Mouse (Mus musculus) kidney, postnatal 0 days (tissue): ENCODE data around the gene Chd5. TPM values are rescaled to one million over a fixed set of nuclear protein-coding genes. Genes with fewer than 3 reads are reported as not detected.
A peak's percentile ranks its signal among the peaks of the same experiment; 100 is the strongest.

Experiments
- ATAC-seq: fragments of 200-750 bp; cut with Nextera tagmentation; replicated peaks from 2 replicates; pipeline ENCODE4 v1.8.0; 2017; ENCODE audit warnings: low read depth, moderate number of reproducible peaks, moderate TSS enrichment, moderate library complexity; ENCODE audit not compliant: low FRiP score
- DNase-seq: peaks from one replicate; pipeline ENCODE4 v3.0.0-alpha.2; 2016; ENCODE audit warnings: low spot score
- H3K27ac ChIP-seq: fragments of 300-500 bp; sonication (generic); 2 replicates; pipeline ENCODE4 v1.5.1; 2014; ENCODE audit warnings: mild to moderate bottlenecking
- H3K27me3 ChIP-seq: fragments of 300-500 bp; sonication (generic); 2 replicates; pipeline ENCODE4 v1.6.1; 2014; ENCODE audit warnings: low read length, mixed read lengths; ENCODE audit not compliant: insufficient read depth
- H3K36me3 ChIP-seq: fragments of 300-500 bp; sonication (generic); 2 replicates; pipeline ENCODE4 v1.6.1; 2014; ENCODE audit warnings: low read length, mixed read lengths; ENCODE audit not compliant: insufficient read depth
- H3K4me1 ChIP-seq: fragments of 300-500 bp; sonication (generic); replicated peaks from 2 replicates; pipeline ENCODE4 v1.6.1; 2014; ENCODE audit warnings: antibody characterized with exemption, low read length, mixed read lengths; ENCODE audit not compliant: insufficient read depth
- H3K4me2 ChIP-seq: fragments of 300-500 bp; sonication (generic); 2 replicates; pipeline ENCODE4 v1.6.1; 2014; ENCODE audit warnings: mild to moderate bottlenecking, low read length, moderate library complexity, mixed read lengths
- H3K4me3 ChIP-seq: fragments of 300-500 bp; sonication (generic); replicated peaks from 2 replicates; pipeline ENCODE4 v1.5.1; 2014; ENCODE audit warnings: low read depth, low read length
- H3K9ac ChIP-seq: fragments of 300-500 bp; sonication (generic); 2 replicates; pipeline ENCODE4 v1.6.1; 2014; ENCODE audit warnings: low read depth, low read length
- H3K9me3 ChIP-seq: fragments of 300-500 bp; sonication (generic); replicated peaks from 2 replicates; pipeline ENCODE4 v1.6.1; 2016; ENCODE audit warnings: low read length, inconsistent platforms, mixed read lengths
- CTCF ChIP-seq: IDR thresholded peaks from 2 replicates; pipeline ENCODE4 v1.5.1; 2016; ENCODE audit warnings: antibody characterized with exemption, low read depth, mild to moderate bottlenecking, moderate library complexity
- WGBS: fragments of 180-500 bp; shearing (Covaris S2); extraction: QIAGEN DNeasy Blood & Tissue Kit; methylation state at CpG from one replicate; pipeline ENCODE4 v1.1.7; 2014; 5-methylcytosine and 5-hydroxymethylcytosine counted together
- polyA plus RNA-seq: library from polyadenylated mRNA; unstranded; fragments of >200 nt; fragmentation: Nextera tagmentation; extraction: Ambion mirVana; gene quantifications from 2 replicates; pipeline ENCODE4 v1.2.1, GENCODE M21; 2015

Gene Chd5
- polyA plus RNA-seq, 1 experiment from 2014 or later = 0.04 TPM

GRCm38 (mm10) chr4:152418229-152419060 is 80.0 kb downstream of the Chd5 start:
- H3K36me3 ChIP-seq = no peaks in the 10 kb centered on the region
- H3K4me2 ChIP-seq = peak overlapping the region; percentile 25; the same call in 1 of the 2 replicates
- H3K9ac ChIP-seq = no peak overlapping the region
- WGBS = 22% methylated on average over 28 of the region's 28 CpGs
- TF ChIP-seq CTCF = no peak
- DNase-seq = peak; percentile 75
- no peaks in the 10 kb centered on the region for H3K4me1 ChIP-seq
- no peaks in the 10 kb centered on the region; the same call in 1 of the 2 replicates for H3K27me3 ChIP-seq
- peak; percentile 12; the same call in 1 of the 2 replicates for ATAC-seq
- no peak overlapping the region for H3K4me3 ChIP-seq
- no peak overlapping the region for H3K27ac ChIP-seq
- no peaks in the 10 kb centered on the region for H3K9me3 ChIP-seq

- H3K27me3 ChIP-seq = no peaks in the 10 kb centered on the region
Observed at GRCm38 (mm10) chr4:152423576-152423975, 85.1 kb downstream of the Chd5 start.

GRCm38 (mm10) chr4:152424341-152424740 is 85.9 kb downstream of the Chd5 start:
- Histone ChIP-seq H3K36me3 (no peaks in the 10 kb centered on the region), H3K4me2 (no peak overlapping the region), H3K9me3 (no peaks in the 10 kb centered on the region), H3K27ac (no peak overlapping the region), H3K27me3 (no peaks in the 10 kb centered on the region), H3K4me1 (no peaks in the 10 kb centered on the region), H3K4me3 (no peak overlapping the region), H3K9ac (no peak overlapping the region)
- ATAC-seq (no peak), DNase-seq (peak; percentile 81)
- WGBS = 28% methylated on average over 4 of the region's 4 CpGs
- no peak for TF ChIP-seq CTCF

More at GRCm38 (mm10) chr4:152423576-152423975, 85.1 kb downstream of the Chd5 start:
- no peak for ATAC-seq
- Histone ChIP-seq H3K4me3 (no peak overlapping the region), H3K27ac (no peak overlapping the region), H3K4me1 (no peaks in the 10 kb centered on the region), H3K9me3 (no peaks in the 10 kb centered on the region), H3K36me3 (no peaks in the 10 kb centered on the region), H3K4me2 (no peak overlapping the region), H3K9ac (no peak overlapping the region)
- 73% methylated on average over 6 of the region's 6 CpGs for WGBS
- no peak for DNase-seq
- TF ChIP-seq CTCF = no peak

- Histone ChIP-seq H3K27ac (no peak overlapping the region), H3K9ac (no peak overlapping the region), H3K4me1 (no peaks in the 10 kb centered on the region), H3K9me3 (no peaks in the 10 kb centered on the region), H3K27me3 (no peaks in the 10 kb centered on the region), H3K4me2 (no peak overlapping the region), H3K36me3 (no peaks in the 10 kb centered on the region), H3K4me3 (no peak overlapping the region)
- TF ChIP-seq CTCF = peak; percentile 64
- 72% methylated on average over 5 of the region's 5 CpGs for WGBS
- DNase-seq (peak; percentile 8), ATAC-seq (no peak)
Observed at GRCm38 (mm10) chr4:152424922-152425321, 86.5 kb downstream of the Chd5 start.

GRCm38 (mm10) chr4:152428259-152428658 is 89.8 kb downstream of the Chd5 start:
- DNase-seq (no peak), ATAC-seq (no peak)
- Histone ChIP-seq H3K9me3 (no peaks in the 10 kb centered on the region), H3K36me3 (no peaks in the 10 kb centered on the region), H3K27ac (no peak overlapping the region), H3K4me2 (no peak overlapping the region), H3K4me3 (no peak overlapping the region), H3K4me1 (no peaks in the 10 kb centered on the region), H3K27me3 (no peaks in the 10 kb centered on the region), H3K9ac (no peak overlapping the region)
- 65% methylated on average over 8 of the region's 8 CpGs for WGBS
- no peak for TF ChIP-seq CTCF

- WGBS = 54% methylated on average over 5 of the region's 5 CpGs
- H3K9ac ChIP-seq = no peak overlapping the region
- H3K9me3 ChIP-seq = no peaks in the 10 kb centered on the region
- DNase-seq (peak; percentile 18), ATAC-seq (no peak)
- no peak overlapping the region for H3K27ac ChIP-seq
- H3K27me3 ChIP-seq = no peaks in the 10 kb centered on the region; the same call in 1 of the 2 replicates
- H3K4me3 ChIP-seq = no peak overlapping the region
- TF ChIP-seq CTCF = peak; percentile 77
- H3K36me3 ChIP-seq = no peaks in the 10 kb centered on the region
- H3K4me2 ChIP-seq = no peak overlapping the region
- no peaks in the 10 kb centered on the region for H3K4me1 ChIP-seq
Observed at GRCm38 (mm10) chr4:152432308-152432707, 93.9 kb downstream of the Chd5 start.
